Mouse (Mus musculus) inflammation-experienced regulatory T-cells, adult 16 weeks (primary cell): ENCODE measurements around the gene Adal. TPM values are rescaled to one million over a fixed set of nuclear protein-coding genes. Genes with fewer than 3 reads are reported as not detected.

Experiments
- polyA plus RNA-seq: library from polyadenylated mRNA; unstranded; fragments of 100-300 nt; shearing (Covaris generic); gene quantifications from one replicate; pipeline ENCODE4 v1.2.1, GENCODE M21; 2017

The Adal gene
- 20.7 TPM for polyA plus RNA-seq

DNA sequence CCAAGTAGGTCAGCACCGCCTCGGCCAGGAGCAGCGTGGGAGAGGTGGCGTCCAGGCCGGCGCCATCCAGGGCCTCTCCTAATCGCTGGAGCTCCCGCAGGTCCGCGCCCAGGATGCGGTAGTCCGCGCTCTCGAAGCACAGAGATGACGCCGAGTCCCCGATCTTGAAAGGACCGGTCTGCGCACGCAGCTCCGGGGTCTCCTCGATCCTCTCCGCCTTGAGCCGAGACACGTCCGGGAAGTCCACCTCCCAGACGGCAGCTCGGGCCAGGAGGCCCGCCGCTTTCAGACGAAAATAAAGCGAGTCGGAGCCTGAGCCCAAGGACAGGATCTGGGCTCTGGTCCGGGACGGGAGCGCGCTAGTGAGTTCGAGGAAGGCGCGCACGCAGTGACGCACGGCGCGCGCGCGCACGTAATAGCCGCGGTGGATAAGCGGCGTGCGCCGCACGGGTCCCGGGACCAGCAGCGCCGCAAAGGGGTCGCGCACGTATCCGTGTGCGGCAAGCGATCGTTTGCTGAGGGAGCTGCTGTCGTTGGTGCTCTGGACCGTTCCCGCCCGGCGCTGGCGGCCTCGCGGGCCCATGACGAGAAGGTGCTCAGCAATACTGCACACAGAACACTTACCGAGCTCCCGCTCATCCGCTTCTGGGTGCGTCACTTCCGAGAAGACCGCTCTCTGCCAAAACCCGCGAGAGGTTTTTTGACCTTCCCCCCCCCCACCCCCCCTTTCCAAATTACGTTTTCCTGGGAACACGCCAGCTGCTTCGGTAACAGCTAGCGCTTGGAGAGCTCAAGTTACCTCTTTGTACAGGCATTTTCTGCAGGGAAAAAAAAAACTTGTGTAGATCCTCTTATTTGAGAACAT, at the start of gene Adal, which contains the start of gene Lcmt2:
TSS of gene Adal (plus strand) at position 411 of the 865 bp plus-strand sequence.
TSS of gene Lcmt2 (minus strand) at position 636 of the 865 bp plus-strand sequence.

DNA sequence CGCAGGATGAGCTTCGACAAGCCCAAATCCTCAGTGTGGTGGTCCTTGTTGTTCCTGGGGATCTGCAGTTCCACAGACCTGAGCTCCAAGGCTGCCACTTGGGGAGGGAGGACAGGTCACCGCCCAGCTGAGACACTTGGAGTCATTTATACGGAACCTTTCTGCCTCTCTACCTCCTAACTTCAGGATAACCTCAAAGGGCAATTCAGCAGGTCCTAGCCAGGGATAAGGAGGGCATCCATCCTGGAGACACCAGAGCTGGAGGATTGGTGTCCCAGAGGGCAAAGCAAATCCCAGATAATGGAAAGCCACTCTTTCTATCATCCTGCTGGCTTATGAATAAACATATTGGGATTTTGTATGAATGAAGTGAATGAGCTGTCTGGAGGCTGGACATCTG, 30.5 kb upstream of the Adal start, which contains the start of gene Tgm7:
TSS of gene Tgm7 (minus strand) at position 101 of the 400 bp plus-strand sequence.

DNA sequence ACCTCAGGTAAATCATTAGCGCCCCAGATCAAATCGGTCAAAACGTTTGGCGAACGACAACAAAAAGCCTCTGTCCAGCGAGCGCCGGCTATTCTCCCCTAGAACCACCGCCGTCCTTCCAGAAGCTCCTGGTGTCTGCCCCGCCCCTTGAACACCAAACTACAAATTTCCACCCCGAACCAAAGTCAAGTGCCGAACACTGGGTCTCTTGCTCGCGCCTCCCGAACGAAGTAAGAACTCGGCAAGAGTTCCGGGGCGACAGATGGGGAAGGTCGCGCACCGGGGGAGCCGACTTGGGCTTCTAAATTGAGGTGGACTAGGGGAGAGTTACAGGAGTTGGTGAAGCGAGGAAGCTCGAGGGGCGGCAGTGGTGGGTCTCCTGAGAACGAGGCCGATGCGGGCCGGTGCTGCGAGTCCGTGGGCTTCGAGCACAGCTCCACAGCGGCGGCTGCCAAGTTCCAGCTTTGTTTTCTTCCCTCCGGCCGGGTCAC, 30.3 kb downstream of the Adal start, which contains the start of gene Tubgcp4:
TSS of gene Tubgcp4 (plus strand) at position 174 of the 491 bp plus-strand sequence.

DNA sequence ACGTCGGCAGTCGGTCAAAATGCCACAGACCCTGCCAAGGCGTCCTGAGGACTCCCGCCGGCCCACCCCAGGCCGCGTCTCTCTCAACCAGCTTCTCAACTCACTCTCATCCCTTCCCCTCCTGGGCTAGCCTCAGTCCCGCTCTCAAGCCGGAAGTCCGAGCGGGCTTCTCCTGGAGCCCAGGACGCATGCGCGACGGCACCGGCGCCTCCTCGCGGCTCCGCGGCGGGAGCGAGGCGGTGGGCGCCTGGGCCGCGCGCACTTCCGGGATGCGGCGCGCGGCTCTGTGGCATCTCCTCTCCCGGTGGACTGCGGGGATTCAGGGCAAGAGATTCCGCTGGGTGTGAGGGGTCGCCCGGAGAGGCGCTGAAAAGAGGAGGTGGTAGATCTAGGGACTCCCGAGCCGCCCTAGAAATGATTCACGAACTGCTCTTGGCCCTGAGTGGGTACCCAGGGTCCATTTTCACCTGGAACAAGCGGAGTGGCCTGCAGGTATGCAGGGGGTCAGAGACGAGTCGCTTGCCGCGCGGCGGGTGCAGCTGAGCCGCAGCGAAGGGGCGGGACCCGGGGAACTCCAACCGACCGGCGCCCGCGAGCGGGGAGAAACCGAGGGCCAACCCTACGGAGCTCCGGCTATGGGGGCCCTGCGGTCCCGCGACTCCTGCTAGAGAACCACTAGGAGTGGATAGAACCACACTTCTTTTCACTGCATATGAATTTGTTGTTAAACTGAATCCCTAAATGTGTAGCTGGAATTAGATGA, 30.9 kb downstream of the Adal start, which contains the start of gene Zscan29:
TSS of gene Zscan29 (minus strand) at position 146 of the 763 bp plus-strand sequence.

Other genes with a start within 250 kb of the Adal start
- gene Ubr1, start 169.7 kb upstream of the Adal start, polyA plus RNA-seq = 70.5 TPM
- gene Tmem62, start 163.4 kb upstream of the Adal start, polyA plus RNA-seq = 18.0 TPM
- 167 TPM for gene Ccndbp1, start 132.0 kb upstream of the Adal start, polyA plus RNA-seq
- 0.41 TPM for gene Epb42, start 103.4 kb upstream of the Adal start, polyA plus RNA-seq
- gene Tgm5, start 54.6 kb upstream of the Adal start, polyA plus RNA-seq = not detected
- gene Tgm7, start 30.6 kb upstream of the Adal start, polyA plus RNA-seq = not detected
- gene Lcmt2, start 225 bp downstream of the Adal start, polyA plus RNA-seq = 15.6 TPM
- gene Tubgcp4, start 30.2 kb downstream of the Adal start, polyA plus RNA-seq = 117 TPM
- 64.1 TPM for gene Zscan29, start 30.7 kb downstream of the Adal start, polyA plus RNA-seq
- 82.8 TPM for gene Trp53bp1, start 131.0 kb downstream of the Adal start, polyA plus RNA-seq
- gene Map1a, start 149.2 kb downstream of the Adal start, polyA plus RNA-seq = 0.05 TPM
- 17.5 TPM for gene Ppip5k1, start 215.0 kb downstream of the Adal start, polyA plus RNA-seq
- gene Ckmt1, start 217.3 kb downstream of the Adal start, polyA plus RNA-seq = not detected
- gene Strc, start 246.7 kb downstream of the Adal start, polyA plus RNA-seq = 0.11 TPM